Mouse (Mus musculus): ENCODE data around the gene Fgfr2.

DNA sequence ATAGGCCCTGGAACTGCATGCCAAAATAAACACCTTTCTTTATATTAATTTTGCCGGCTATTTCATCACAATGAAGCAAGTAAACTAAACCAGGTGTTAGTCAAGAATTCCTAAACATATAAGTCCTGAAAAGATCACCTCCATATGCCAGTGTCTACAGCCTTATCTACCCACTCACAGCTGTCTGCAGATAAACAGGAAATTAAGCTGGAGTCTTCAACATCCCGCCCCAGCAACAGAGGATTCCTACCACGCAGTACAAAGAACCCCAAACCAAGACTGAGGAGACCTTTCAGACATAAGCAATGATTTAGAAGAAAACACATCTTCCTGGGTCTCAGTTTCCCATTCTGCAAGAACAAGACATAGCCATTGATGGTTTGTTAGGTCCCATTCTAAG is 235.1 kb downstream of the Fgfr2 start:
- TF ChIP-seq POLR2A (IDR thresholded peaks at IDR 0.05; ENCODE audit: insufficient read length, low read depth) = no peak
- TF ChIP-seq POLR2AphosphoS2 (IDR thresholded peaks at IDR 0.05; ENCODE audit: insufficient read length, low read depth) = no peak
- TF ChIP-seq TCF12 (IDR thresholded peaks at IDR 0.05; ENCODE audit: insufficient read depth, poor library complexity, severe bottlenecking) = no peak
- no peak for TF ChIP-seq E2F4 (IDR thresholded peaks at IDR 0.05; ENCODE audit: insufficient read depth)
- TF ChIP-seq USF1 (IDR thresholded peaks at IDR 0.05; ENCODE audit: low read depth) = no peak
- TF ChIP-seq REST (IDR thresholded peaks at IDR 0.05; ENCODE audit: insufficient read depth, insufficient read length) = no peak
- TF ChIP-seq MAX (IDR thresholded peaks at IDR 0.05; ENCODE audit: low read depth) = no peak
